Mouse (Mus musculus) liver, postnatal 0 days (tissue): ENCODE measurements around the gene Cideb.

Experiments
- CTCF ChIP-seq: sonication (generic); IDR thresholded peaks from 2 replicates; pipeline ENCODE4 v1.5.1; 2016; ENCODE audit warnings: antibody characterized with exemption, low read depth
- EP300 ChIP-seq: IDR thresholded peaks from 2 replicates; pipeline ENCODE4 v1.6.1; 2016; ENCODE audit warnings: antibody characterized with exemption, low read depth, mild to moderate bottlenecking

- no peak for TF ChIP-seq CTCF
- no peak for TF ChIP-seq EP300
Measured at GRCm38 (mm10) chr14:55722438-55722945, 35.8 kb downstream of the Cideb start.
